Mouse (Mus musculus) MN1 (cell line): ENCODE data around the gene Lmntd1.
A peak's percentile ranks its signal among the peaks of the same experiment; 100 is the strongest.

Source experiments
- DNase-seq: peaks from one replicate; pipeline ENCODE4 v3.0.0-alpha.2; 2016; ENCODE audit warnings: low spot score

Lmntd1 gene

DNA sequence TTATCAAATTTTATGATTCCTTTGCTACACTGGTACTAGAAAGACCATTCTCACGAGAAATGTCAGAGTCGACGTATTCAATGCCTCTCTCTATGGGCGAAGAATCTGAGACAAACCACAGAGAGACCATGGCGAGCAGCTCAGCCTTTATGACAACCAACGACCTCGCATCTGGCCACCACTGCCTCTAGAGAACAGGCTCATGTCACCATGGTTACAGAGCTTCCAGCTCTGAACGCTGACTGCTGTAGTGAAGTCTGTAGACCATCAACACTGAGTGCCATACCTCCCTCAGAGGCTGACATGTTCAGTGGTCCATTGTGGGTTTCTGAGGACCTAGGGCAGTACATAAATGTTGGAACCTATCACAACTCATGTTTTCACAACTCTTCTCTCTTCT, 180.2 kb downstream of the Lmntd1 start:
- no peak for DNase-seq

GRCm38 (mm10) chr6:145432711-145433708, 181.1 kb downstream of the Lmntd1 start:
- DNase-seq: no peak

DNA sequence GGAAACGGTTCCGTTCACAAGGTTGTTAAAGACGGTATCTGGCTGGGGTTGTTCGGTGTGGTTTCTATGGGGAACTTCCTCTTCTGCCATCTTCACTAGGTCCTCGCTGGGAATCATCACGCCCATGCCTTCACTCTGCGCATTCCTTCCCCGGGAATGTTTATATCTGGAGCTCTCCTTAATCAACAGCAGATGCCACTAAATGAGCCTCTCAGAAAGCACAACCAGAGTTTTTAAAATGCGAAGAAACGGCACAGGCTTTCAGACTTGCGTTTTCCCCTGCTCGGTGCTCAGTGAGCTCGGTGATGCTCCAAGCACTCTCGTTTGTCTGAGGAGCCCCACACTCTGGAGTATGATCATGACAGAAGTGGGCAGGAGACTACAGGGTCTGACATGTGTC, 182.4 kb downstream of the Lmntd1 start:
- no peak for DNase-seq

DNA sequence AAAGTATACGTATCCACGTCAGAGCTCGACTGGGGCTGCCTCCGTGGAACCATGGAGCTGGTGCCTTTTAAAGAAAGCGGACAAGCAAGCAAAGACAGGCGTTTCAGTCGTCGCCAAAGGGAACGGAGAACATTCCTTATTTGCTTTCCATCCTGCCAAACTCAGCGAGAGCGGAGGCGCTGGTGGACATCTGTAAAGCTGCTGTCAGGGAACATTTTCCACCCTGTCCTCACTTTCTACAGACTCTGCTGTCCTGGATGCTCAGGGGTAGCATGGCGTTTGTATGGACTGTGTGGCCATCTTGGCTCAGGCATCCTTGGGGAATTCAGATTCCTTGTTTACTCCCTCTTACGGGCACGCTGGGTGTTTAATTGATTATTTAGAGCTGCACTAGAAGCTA, 186.7 kb downstream of the Lmntd1 start:
- no peak for DNase-seq

GRCm38 (mm10) chr6:145426501-145426900, 187.6 kb downstream of the Lmntd1 start:
- no peak for DNase-seq

DNA sequence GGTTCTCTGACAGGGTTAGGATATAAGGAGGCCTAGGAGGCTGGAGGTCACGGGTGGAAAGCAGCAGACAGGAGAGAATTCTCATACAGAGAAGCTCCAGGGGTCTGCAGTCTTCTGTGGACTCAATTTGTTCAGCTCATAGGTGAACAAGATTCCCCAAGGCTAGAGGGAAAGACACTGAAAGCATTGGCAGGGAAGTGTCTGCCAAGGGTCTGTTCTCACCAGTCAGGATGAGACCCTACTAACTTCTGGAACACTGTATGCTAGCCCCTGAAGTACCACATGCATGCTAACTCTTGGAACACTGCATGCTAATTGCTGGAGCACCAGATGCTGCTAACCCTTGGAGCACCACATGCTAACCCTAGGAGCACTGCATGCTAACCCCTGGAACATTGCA, 190.0 kb downstream of the Lmntd1 start:
- no peak for DNase-seq

DNA sequence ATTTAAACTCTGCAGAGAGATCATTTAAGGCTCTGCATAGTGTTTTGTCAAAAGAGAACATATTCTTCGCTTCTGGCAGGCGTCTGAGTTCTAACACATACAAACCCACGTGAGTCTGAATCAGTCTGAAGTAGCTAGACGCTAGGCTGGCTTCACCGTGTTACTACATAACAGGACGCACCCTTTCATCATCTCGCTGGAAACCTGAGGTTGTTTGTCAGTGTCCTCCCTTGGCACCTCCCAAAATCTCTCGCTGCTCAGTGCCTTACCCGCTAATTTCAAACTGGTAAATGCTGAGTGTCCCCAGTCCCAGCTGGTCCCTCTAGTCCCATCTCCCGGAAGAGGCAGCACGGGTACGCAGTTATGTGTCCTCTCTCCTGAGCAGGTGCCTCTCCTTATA, 190.6 kb downstream of the Lmntd1 start:
- DNase-seq: no peak

- DNase-seq: no peak
These were observed 192.5 kb downstream of the Lmntd1 start for GRCm38 (mm10) chr6:145421666-145422065.

DNA sequence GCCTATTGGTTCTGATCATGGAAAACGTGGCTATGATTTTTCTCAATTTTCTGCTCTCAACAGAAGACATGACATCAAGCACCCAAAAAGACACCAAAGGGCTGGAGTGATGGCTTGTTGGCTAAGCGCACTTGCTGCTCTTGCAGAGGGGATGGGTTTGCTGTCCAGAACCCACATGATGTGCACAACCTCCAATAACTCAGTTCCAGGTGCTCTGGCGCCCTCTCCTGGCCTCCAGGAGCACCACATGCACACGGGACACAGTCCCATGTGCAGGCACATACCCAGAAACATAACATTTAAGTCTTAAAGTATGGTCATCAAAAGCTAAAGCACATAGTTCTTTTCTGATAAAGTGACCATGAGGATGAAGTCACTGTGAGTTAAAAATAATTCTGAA, 193.7 kb downstream of the Lmntd1 start:
- no peak for DNase-seq

DNA sequence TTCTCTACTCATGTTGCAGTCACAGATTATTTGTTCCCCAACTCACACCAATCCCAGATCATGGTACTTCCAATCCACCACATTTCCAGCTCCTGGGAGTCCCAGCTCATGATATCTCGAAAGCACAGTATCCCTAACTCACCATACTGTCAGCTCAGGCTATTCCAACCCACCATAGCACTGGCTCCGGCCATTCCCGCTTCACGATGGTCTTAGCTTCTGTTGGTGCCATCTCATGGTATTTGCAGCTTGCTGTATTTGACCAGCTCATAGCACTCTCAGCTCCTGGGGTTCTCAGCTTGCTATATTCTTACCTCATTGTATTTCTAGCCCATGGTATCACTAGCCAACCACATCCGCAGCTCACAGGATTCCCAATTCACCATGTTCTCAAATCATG, 195.3 kb downstream of the Lmntd1 start:
- DNase-seq: no peak

- DNase-seq: no peak
These were observed 196.2 kb downstream of the Lmntd1 start for GRCm38 (mm10) chr6:145417720-145418440.

- peak; percentile 26 for DNase-seq
These were observed 197.0 kb downstream of the Lmntd1 start for GRCm38 (mm10) chr6:145417014-145417719.

DNA sequence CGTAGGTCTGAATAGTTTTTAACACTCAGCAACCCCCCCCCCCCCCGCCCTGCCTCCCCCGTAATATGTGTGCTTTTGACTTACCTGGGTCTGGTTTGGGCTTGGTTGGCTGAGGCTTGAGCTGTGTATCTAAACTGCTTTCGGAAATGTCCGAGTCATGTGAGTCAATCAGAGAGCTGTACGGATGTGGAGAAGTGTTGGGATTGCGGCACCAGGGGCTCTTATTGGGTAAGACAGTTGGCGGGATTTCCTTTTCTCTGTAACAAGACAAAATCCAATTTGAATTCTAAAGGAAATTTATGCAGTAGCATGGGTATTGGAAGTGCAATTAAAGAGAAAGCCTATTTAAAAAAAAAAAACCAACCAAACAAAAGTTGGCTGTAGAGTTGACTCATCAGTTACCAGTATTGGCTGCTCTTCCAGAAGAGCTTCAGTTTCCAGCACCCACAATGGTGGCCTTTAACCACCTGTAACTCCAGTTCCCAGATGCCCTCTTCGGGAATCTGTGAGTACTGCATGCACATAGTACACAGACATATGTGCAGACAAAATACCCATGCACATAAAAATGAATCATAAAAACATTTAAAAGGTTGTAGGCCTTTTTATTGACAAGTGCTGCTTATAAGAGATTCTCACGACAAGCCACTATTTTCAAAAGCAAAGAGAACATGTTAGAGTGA, 209.6 kb downstream of the Lmntd1 start:
- no peak for DNase-seq

- peak; percentile 36 for DNase-seq
These were observed 213.0 kb downstream of the Lmntd1 start for GRCm38 (mm10) chr6:145401140-145401539.

DNA sequence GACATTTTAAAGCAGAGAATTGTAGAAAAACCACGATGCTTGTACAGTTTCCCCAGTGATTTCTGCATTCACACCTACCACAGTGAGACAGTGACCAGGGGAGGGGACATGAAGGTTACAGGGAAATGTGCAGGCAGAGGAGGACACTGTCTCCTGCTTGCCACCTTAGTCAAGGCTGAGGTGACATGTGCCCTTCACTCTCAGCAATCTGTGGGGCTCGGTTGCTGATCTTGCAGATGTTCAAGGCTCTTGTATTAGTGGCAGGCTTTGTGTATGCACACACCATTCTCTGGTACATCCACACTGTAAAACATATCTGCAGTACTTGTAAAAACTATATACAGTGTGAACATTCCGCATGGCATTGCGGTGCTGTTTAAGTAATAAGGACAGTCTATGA, 216.2 kb downstream of the Lmntd1 start:
- DNase-seq: no peak

GRCm38 (mm10) chr6:145396534-145396933, 217.6 kb downstream of the Lmntd1 start:
- peak; percentile 63 for DNase-seq

- DNase-seq: no peak
These were observed 223.7 kb downstream of the Lmntd1 start for GRCm38 (mm10) chr6:145390421-145390820.

- DNase-seq: no peak
These were observed 224.2 kb downstream of the Lmntd1 start for GRCm38 (mm10) chr6:145389904-145390303.

DNA sequence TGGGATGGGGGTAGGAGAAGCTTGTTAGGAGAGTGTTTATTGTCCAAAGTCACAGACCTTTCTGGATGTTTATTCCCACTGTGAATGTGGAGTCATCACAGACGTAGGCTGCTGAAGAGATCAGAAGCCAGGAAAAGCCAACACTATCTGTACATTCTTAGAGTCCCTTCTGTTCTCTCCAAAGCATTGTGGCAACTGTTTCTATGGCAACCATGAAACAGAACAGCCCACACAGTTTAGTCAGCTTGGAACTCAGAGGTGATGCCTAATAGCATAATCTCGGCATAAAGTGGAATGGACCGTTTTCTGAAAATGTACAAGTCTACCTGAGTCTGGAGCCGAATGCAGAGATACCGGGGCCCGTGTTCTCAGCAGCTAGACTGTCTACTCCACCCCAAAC, 226.7 kb downstream of the Lmntd1 start:
- DNase-seq: no peak

GRCm38 (mm10) chr6:145382586-145383380, 231.3 kb downstream of the Lmntd1 start:
- peak; percentile 20 for DNase-seq

DNA sequence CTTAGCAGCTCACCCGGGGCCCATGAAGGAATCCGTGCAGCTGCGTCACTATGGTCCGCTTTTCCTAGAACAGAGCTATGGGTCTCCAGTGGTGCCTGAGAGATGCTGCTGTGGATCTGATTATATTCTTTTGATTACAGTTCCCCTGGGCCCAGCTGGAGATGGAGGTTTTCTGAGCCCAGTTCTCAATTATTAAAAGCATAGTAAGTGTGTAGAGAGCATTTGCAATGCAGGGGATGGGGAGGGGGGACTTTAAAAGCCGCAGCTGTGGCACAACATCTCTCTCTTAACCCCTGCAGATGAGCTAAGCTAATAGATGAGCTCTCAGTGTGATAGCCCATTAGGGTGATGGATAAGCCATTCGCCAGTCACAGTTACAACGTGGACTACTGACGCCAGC, 233.2 kb downstream of the Lmntd1 start:
- DNase-seq: no peak
